Mouse (Mus musculus): ENCODE results near the gene Vmn1r50. TPM values are rescaled to one million over a fixed set of nuclear protein-coding genes. Genes with fewer than 3 reads are reported as not detected.
"Not testable (repeated sequence)": the region's sequence is repeated elsewhere in the genome, so short reads cannot be mapped to it uniquely, and the experiment has no call there.

Vmn1r50 gene
- not detected for total RNA-seq (2021)
- long read RNA-seq, experiment 1, result 0 reads
- long read RNA-seq, experiment 2, result 0 reads

- no peak for DNase-seq (ENCODE audit: low spot score in 2 of 2)
These were observed at the start of gene Vmn1r50 for GRCm38 (mm10) chr6:90101130-90101529. Gene Vmn1r50 (plus strand): TSS chr6:90101430.

GRCm38 (mm10) chr6:90078406-90078805, 22.8 kb upstream of the Vmn1r50 start, which contains the start of gene Vmn1r49:
Gene Vmn1r49 (minus strand): TSS chr6:90078506.
- no peak for DNase-seq (ENCODE audit: low spot score in 2 of 2)

DNA sequence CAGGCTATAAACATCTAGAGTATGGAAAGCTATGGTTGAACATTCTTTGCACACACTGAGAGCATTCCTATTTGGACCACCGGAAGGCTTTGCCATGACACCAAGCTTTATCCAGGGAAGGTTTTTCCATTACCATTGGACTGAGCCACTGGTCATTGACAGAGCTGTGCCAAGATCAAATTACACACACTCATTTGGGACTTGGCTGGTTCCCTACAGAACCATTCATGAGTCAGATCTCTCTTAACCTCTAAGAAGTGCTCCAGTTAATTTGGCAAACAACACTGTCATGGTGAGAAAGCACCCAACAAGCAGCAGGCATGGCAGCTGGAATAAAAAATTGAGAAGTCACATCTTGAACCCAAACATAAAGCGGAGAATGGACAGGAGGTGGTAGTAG, 664 bp upstream of the Vmn1r50 start:
- DNase-seq (ENCODE audit: low spot score in 2 of 2), result no peak

GRCm38 (mm10) chr6:90122296-90122695, 21.1 kb downstream of the Vmn1r50 start, which contains the start of gene Vmn1r51:
Gene Vmn1r51 (plus strand): TSS chr6:90122596.
- DNase-seq (ENCODE audit: low spot score in 2 of 2), result not testable (repeated sequence)

Other genes with a start within 250 kb of the Vmn1r50 start
- not detected for gene Vmn1r42, start 225.0 kb upstream of the Vmn1r50 start, total RNA-seq (2021)
- gene Vmn1r43, start 225.0 kb upstream of the Vmn1r50 start, total RNA-seq (2021), result not detected
- not detected for gene Vmn1r44, start 217.8 kb upstream of the Vmn1r50 start, total RNA-seq (2021)
- gene Vmn1r45, start 160.8 kb upstream of the Vmn1r50 start, total RNA-seq (2021), result not detected
- not detected for gene Vmn1r46, start 132.1 kb upstream of the Vmn1r50 start, total RNA-seq (2021)
- gene Vmn1r47, start 85.3 kb upstream of the Vmn1r50 start, total RNA-seq (2021), result not detected
- gene Vmn1r48, start 64.6 kb upstream of the Vmn1r50 start, total RNA-seq (2021), result not detected
- gene Vmn1r49, start 22.9 kb upstream of the Vmn1r50 start, total RNA-seq (2021), result not detected
- not detected for gene Vmn1r51, start 21.2 kb downstream of the Vmn1r50 start, total RNA-seq (2021)
- gene Vmn1r52, start 73.4 kb downstream of the Vmn1r50 start, total RNA-seq (2021), result not detected
- gene V1ra8, start 101.4 kb downstream of the Vmn1r50 start, total RNA-seq (2021), result not detected
- gene Vmn1r53, start 123.0 kb downstream of the Vmn1r50 start, total RNA-seq (2021), result not detected
- not detected for gene Vmn1r54, start 144.9 kb downstream of the Vmn1r50 start, total RNA-seq (2021)
- not detected for gene BC048671, start 199.8 kb downstream of the Vmn1r50 start, total RNA-seq (2021)
- not detected for gene Chst13, start 223.8 kb downstream of the Vmn1r50 start, total RNA-seq (2021)
- under 1 TPM; 0.10 to 0.13 TPM for gene Uroc1, start 231.9 kb downstream of the Vmn1r50 start, total RNA-seq (2021)